Comparison of ENCODE assay signal across 23 mouse cellular contexts in the genomic region with DNA sequence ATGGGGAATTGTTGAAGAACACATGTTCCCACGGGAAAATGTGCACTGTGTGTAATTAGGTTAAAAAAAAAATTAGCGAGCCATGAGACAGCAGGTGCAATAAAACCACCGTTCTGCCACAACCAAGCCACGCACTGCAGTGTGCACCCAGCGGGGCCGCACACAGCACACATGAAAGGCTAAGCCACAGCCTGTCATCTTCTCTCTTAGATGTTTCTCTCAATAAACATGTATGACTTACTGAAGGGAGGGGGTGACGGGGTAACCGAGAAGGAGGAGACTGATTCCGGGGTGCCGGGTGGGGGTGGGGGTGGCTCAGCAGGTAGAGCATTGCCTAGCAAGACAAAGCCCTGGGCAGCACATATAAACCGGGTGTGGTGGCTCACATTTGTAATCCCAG.
DNase-seq lines count a peak whose midpoint lies in the region; ATAC-seq lines count a peak whose summit lies in the region.
"Had no signal": no experiment of that assay in that cellular context is flagged by ENCODE, and none has a peak within 500 bp of the region (broad histone marks: within the 10 kb centered on the region; RNA-seq: fewer than 3 reads in every experiment).

No protein-coding gene starts in this region.

- no peak overlapping the region for H3K9ac ChIP-seq in forebrain, embryonic 15.5 days (replicated peaks)
- H3K9ac ChIP-seq: embryonic facial prominence, embryonic 15.5 days; hindbrain, embryonic 15.5 days; limb, embryonic 12.5 days; liver, postnatal 0 days had no signal

- H3K4me1 ChIP-seq in forebrain, embryonic 10.5 days: peaks cover 6% of the 10 kb centered on the region
- H3K4me1 ChIP-seq in forebrain, embryonic 15.5 days: 0 out of 2 replicates have a peak, but pooled peaks cover 2% of the 10 kb centered on the region

- H3K4me3 ChIP-seq in forebrain, embryonic 10.5 days: no peak overlapping the region
- no peak overlapping the region for H3K4me3 ChIP-seq in forebrain, embryonic 15.5 days
- H3K4me3 ChIP-seq: embryonic facial prominence, embryonic 15.5 days; hindbrain, embryonic 15.5 days; limb, embryonic 12.5 days had no signal

- DNase-seq in forebrain, embryonic 10.5 days (ENCODE audit: extremely low spot score, low spot score): no peak
- peak; percentile 55 to 77 for DNase-seq in thymus, adult 18-20 months
- DNase-seq in thymus, postnatal 36 days: peak; percentile 67 to 80
- no peak for DNase-seq in gastrocnemius, postnatal 4 days (ENCODE audit: low spot score in 2 of 2)
- DNase-seq in gastrocnemius, postnatal 25 days: no peak
- DNase-seq: adrenal gland, postnatal 10 days; cerebellum, adult 9-10 months; gastrocnemius, postnatal 14 days; kidney, adult 9 months; kidney, postnatal 25 days; liver, postnatal 0 days; right cerebral cortex, postnatal 25 days had no signal

- H3K9me3 ChIP-seq in forebrain, embryonic 10.5 days: peaks cover 18% of the 10 kb centered on the region
- H3K9me3 ChIP-seq in forebrain, embryonic 15.5 days: 0 out of 2 replicates have a peak, but pooled peaks cover 3% of the 10 kb centered on the region
- H3K9me3 ChIP-seq: embryonic facial prominence, embryonic 15.5 days; hindbrain, embryonic 15.5 days had no signal

- no peaks in the 10 kb centered on the region for H3K27me3 ChIP-seq in forebrain, embryonic 10.5 days (ENCODE audit: poor library complexity, severe bottlenecking)
- H3K27me3 ChIP-seq in forebrain, embryonic 15.5 days: no peaks in the 10 kb centered on the region
- H3K27me3 ChIP-seq: embryonic facial prominence, embryonic 15.5 days; hindbrain, embryonic 15.5 days; limb, embryonic 12.5 days had no signal

- peaks cover 84% of the 10 kb centered on the region for H3K36me3 ChIP-seq in forebrain, embryonic 10.5 days (replicated peaks)
- H3K36me3 ChIP-seq in forebrain, embryonic 15.5 days: peaks cover 17% of the 10 kb centered on the region
- H3K36me3 ChIP-seq: G1E had no signal

- H3K4me2 ChIP-seq in forebrain, embryonic 15.5 days (replicated peaks): no peak overlapping the region
- H3K4me2 ChIP-seq: embryonic facial prominence, embryonic 15.5 days; hindbrain, embryonic 15.5 days; limb, embryonic 12.5 days; liver, embryonic 11.5 days had no signal

- H3K27ac ChIP-seq in forebrain, embryonic 10.5 days: 0 out of 2 replicates have a peak overlapping the region, but pooled peaks have one; percentile 48
- H3K27ac ChIP-seq in forebrain, embryonic 15.5 days (replicated peaks): no peak overlapping the region
- H3K27ac ChIP-seq: embryonic facial prominence, embryonic 15.5 days; hindbrain, embryonic 15.5 days; limb, embryonic 12.5 days; macrophage had no signal

- no peak for ATAC-seq in forebrain, embryonic 15.5 days (replicated peaks)
- peak; percentile 47 for ATAC-seq in CD4-positive, CD25-positive, alpha-beta regulatory T cell, adult 4 months
- ATAC-seq: activated CD4-positive, CD25-positive, alpha-beta regulatory T cell, adult 4 months; forebrain, embryonic 16.5 days; liver, postnatal 0 days; lung, postnatal 0 days had no signal

- 87% methylated on average over 11 of the region's 11 CpGs for WGBS in forebrain, embryonic 10.5 days
- 75% methylated on average over 11 of the region's 11 CpGs for WGBS in forebrain, embryonic 15.5 days

Comparison
In these comparisons a context has a peak if more than half of its experiments do, and no peak if none do; other contexts are left out.
1. DNase-seq: peak in thymus, adult 18-20 months (2 of 2) and thymus, postnatal 36 days (2 of 2); none in forebrain, embryonic 10.5 days (single experiment), gastrocnemius, postnatal 4 days (0 of 2) and gastrocnemius, postnatal 25 days (single experiment).